Mouse (Mus musculus) cerebellum, adult 18-20 months (tissue): Measurements from ENCODE around the gene Acaa1b.

Experiments used
- DNase-seq, 2 experiments: peaks; one replicate each; pipeline ENCODE4 v3.0.0; 2021

Gene Acaa1b

DNA sequence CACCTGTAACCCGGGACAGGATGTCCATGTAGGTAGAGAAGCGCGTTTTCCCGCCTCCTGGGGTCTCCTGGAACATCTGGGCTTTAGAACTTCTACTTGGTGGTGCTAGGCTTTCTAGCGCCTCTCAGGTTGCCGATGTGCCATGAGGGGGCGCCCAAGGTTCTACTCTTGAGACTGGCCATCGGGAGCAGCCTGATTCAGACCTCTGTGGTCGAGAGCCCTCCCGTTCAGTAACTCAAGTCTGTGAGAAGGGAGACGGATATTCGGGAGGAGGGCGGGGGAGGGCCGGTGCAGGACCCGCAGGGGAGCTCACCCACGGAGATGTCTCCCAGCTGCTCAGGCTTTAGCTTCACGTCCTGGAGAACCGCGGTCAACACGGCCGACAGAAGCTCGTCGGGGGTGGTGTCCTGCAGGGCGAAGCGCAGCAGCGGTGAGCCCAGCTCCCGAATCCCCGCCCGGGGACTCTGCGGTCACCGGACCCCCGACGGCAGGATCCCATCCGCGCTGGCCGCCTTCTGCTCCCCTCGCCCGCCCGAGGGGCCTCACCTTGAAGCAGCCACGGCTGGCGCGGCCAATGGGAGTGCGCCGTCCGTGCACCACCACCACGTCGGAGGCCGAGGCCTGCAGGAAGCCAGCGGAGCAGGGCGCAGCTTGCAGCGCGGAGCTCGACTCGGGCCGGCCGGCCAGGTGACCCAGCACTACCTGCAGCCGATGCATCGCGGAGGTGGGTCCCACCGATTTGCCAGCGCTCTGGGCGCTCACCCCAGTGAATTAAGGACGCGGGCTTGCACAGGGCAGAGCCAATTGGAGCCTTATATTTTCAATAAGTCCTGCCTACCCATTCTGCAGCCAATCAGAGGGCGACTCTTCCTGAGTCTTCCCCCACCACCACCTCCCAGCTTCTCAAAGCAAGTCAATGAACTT, at the start of gene Acaa1b:
Gene Acaa1b, minus strand, starts transcription at position 816 of the 924 bp plus-strand sequence.
- DNase-seq, result peak; percentile 41 to 52

DNA sequence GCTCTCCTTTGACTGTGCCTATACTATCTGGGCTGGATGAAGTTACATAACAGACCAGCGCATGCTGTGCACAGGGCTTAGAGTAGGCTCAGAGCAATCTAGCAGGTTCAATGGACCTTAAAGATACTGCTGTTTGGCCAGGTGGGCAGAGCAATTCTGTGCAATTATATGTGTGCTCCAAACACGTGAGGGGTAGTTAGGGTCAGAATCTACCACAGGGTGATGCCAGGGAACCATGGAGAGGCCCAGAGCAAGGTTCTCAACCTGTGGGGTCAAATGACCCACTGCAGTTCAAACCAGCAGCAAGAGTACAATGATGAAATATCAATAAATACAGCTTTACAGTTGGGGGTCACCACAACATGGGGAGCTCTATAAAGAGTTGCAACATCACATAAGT, 49.8 kb upstream of the Acaa1b start:
- DNase-seq, result no peak

DNA sequence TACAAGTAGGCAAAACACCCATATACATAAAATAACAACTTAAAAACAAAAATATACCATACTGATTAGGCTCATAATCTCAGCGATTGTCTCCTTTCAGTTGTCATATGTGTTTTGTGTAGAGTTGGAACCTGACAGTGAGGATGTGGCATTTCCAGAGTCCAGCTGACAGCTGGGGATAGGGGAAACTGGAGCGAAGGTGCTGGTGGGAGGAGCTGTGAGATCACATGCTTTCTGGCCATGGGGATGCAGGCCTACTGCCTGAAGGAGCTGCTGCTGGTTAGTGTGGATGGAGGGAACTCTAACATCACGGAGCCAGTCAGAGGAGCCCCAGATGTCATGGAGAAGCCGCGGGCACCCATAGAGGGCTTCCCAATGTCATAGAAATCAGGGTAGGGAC, 48.9 kb upstream of the Acaa1b start:
- no peak for DNase-seq

DNA sequence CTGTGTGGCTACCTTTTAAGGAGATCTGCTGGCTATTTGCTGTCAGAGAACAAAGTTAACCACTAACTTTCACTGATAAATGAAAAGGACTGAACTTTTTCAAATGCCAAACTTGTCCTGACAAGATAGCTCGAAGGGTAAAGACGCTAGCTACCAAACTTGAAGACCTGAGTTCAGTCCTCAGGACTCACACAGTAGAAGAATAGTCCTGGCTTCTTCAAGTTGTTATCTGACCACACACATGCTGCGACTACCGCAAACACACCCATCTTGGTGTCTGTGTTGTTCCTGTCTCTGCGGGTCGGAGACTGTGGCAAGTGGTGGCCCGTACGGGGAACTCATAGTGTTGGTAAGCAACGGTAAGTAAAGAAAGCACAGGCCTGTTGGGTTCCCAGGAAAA, 46.7 kb upstream of the Acaa1b start:
- no peak for DNase-seq

DNA sequence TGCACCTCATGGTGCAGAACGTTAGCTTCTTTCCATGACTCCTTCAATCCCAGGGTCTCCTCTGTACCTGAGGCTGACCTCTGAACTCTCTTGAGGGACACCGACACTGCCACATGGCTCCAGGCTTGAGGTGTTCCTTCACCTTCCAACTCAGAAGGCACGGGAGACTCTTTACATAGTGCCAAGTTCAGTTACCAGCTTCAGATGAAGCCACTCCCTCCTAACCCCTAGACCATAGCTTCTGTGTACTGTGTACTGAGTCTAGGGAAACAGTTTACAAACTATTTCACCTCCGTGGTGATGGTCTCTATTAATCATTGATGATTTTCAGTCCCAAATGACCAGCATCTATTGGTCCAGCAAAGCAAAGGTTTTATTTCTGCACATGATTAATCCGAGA, 44.8 kb upstream of the Acaa1b start:
- DNase-seq, result no peak

DNA sequence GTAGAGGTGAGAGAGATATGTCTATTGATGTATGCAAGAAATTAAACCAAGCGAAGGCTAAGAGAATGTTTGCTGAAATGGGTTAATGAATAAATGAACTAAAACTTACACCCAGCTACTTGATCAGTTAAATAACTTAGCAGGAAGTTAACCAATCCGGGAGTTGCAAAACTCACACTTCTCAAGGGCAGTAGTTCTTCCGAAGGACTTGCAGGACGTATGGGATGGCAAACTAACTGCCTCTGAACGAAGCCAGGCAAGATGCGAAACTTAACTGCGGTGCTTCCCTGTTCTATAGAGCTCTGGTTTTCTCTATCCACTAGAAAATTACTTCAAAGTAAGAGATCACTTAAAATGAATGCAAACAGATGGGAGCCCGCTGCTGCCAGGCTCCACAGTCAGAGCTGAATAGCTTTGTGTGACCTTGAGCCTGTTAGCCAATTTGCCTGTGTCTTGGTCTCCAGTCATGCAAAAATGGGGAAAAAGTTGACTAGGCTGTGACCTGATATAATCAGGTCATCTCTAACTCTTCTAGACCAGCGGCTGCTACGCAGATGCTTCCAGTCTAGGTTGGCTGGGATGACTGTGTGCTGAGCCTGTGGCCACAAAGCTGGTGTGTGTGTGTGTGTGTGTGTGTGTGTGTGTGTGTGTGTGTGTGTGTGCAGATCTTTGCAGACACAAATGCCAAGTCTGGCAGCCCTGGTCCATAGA, 42.4 kb upstream of the Acaa1b start:
- no peak for DNase-seq

DNA sequence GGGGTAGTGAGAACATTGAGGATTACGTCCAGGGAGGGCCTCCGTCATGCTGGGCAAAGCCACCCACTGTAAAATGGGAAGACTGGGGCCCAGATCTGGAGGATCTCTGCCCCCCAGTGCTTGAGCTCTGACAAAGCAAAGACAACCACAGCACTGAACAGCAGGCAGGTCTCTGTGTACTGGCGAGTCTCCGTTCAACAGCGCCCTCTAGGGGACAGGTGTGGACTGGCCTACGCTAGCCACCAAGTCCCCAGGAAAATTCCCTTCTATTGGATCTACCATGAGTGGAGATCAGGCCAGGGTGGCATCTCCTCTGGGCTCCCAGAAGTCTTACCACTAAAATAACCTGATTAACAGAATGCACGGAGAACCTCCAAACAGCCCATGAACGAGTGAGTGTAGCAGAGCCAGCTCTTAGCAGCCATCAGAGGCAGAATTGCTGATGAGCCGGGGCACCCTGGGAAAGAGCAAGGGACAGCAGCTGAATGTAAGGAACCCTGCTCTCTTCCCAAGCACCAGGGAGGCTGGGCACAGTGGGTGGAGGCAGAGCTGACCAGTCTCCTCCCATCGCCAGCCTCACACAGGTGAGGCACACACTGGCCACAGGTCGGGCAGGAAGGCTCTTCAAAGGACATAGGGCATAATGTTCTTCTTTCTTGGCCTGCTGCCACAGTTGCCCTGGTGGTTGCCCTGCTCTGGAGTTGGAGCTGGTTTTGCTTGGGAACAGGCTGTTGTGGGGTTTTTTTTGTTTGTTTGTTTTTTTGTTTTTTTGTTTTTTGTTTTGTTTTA, 35.5 kb upstream of the Acaa1b start:
- DNase-seq, result peak; percentile 20 to 47

DNA sequence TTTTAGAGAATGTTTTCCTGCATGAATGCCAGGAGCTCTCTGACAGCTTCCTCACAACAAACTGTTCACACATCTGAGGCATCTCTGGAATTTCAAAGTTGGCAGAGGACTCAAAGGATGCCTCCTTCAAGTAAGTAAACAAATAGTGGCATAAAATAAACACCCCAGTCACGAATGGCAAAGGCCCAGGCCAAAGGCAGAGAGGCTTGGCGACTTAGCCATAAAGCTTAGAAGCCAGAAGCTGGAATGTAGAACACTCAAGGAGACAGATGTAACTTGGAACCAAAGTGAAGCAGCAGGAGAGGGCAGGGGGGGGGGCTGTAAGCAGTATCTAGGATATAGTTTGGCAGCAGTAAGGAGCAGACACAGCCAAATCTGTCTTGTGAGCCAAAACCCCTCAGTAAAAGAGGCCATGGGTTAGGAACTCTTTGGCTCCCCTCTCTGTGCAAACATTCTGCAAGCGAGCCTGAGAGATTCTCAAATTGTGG, 24.4 kb upstream of the Acaa1b start:
- peak in 1 of 2 experiments; percentile 7 for DNase-seq

DNA sequence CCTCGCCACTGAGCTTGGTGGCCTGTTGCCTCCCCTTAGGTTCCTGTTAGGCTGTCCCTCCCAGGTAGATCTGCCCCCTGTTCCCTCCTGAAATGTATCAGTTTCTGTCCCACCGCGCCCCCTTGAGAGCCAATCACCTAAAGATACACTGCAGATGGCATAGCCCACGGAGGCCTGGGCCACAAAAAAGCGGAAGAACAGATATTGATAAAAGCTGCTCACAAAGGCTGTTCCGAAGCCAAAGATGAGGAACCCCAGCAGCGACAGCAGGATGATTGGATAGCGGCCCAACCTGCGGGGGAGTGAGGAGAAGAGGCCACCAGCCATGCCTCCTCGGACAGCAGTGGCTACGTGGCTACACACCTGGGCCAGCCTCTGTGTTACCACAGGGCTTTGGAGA, 22.4 kb upstream of the Acaa1b start:
- DNase-seq, result no peak

DNA sequence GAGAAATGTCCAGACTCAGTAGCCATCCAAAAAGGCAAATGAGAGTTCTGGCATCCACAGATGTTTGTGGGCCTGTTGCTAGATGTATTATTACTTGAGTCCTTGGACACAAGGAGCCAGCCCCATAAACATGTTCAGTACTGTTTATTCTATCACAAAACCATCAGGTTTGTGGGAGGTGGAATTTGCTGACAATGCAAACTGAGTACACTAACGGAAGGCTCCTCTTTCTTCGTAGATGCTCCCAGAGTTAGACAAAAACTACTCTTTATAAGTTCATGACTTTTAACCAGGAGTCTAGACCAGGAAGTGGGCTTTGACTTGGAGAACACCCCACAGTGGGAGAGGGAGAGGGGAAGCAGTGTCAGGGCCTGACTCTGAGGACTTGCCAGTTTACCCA, 10.7 kb upstream of the Acaa1b start:
- no peak for DNase-seq

DNA sequence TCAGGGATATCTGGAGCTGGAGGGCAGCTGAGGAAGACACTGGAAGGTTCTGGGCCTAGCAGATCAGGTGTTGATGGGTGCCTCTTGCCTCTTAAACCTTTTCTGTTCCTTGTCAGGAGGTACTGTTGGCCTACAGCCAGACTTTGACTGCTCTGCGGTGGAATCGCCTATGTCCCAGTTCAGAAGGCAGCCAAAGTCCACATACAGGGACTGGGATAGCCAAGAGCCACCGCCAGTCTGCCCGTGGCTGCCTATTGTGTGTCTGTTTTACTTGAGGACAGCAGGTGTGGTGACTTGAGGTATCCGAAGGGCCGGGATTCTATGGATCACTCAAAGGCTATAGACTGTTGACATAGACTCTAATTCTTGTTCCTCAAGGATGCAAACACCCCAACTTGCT, 8.7 kb upstream of the Acaa1b start:
- no peak for DNase-seq

DNA sequence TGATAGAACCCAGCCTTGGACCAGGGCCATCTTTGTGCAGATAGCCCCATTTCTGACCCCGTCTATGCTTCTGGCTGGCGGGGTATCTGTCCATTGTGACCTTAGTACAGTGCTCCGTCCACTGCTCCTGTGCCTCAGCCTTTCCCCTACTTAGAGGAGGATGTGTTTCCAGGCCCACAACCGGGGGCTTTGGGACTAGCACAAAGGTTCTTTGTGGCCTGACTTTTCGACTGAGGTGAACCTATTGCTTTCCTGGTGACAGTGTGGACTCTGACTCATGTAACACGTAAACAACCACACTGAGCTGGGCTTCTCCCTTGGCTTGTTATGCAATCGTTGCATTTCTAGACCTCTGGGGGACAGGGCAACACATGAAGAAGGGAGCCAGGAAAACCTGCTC, 7.8 kb upstream of the Acaa1b start:
- no peak for DNase-seq

DNA sequence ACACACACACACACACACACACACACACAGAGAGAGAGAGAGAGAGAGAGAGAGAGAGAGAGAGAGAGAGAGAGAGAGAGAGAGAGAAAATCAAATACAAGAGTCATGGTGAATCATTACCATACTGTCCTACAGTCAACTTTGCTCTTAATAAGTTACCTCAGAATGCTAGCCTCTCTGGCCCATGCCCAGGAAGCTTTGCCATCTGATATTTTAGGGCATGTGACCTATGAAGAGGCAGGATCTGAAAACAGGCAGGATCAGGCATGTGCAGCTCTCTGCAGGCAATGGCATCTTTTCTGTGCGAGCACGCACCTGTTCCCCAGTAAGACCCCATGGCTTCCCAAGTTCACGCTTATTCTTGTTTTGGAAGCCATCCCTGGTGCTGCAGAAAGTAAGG, 3.8 kb upstream of the Acaa1b start:
- DNase-seq, result no peak

DNA sequence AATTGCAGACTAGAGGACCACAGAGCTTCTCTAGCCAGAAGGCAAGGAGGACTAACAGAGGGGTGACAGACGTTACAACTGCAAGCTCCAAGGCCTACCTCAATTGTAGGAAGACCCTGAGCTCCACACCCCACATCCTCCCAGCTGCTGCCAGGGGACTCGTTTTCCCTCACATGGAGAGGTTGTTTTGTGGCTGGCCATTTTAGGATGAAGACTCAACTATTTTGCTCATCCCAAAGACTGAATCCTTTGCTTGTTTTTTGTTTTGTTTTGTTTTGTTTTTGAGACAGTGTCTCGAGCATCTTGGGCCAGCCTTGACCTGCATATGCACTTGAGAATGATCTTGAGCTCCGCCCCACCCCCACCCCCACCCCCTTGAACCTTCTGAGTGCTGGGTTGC, 2.0 kb upstream of the Acaa1b start, which contains the start of gene Gm47289:
Gene Gm47289, plus strand, starts transcription at position 301 of the 400 bp plus-strand sequence.
- no peak for DNase-seq

DNA sequence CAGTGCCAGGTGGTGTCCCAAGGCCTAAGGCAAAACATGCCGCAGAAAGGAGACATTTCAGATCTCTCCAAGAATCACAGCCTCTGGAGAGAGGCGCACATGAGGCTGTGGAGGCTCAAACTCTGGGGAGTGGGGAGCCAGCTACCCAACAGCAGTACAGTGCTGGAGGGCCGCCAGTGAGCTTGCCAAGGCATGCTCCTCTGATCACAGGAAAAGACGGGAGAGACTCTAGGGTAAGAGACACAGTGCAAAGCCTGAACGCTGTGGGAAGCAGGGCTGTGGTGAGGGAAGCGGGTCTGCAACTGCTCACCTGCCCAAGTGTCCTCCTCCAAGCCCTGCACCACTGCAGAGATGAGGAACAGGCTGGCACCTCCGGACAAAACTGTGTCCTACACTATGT, 1.1 kb downstream of the Acaa1b start:
- no peak for DNase-seq

DNA sequence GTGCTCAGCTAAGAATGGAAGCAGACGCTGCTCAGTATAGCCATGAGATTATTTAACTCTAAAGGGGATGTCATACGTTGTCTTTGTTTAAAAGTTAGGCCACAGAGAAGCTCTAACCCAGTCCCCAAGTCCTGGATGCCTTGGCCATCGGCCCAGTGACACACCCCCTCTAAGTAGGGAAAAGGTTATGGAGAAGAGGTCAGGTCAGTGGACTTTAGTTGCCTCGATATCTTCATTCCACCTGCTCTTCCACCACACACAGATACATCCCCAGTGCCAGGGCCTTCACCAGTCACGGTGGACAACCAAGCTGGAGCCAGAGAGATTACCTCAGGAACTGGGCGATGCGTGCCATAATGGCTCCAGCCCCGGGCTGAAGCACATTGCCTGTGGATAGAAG, 1.5 kb downstream of the Acaa1b start:
- no peak for DNase-seq

DNA sequence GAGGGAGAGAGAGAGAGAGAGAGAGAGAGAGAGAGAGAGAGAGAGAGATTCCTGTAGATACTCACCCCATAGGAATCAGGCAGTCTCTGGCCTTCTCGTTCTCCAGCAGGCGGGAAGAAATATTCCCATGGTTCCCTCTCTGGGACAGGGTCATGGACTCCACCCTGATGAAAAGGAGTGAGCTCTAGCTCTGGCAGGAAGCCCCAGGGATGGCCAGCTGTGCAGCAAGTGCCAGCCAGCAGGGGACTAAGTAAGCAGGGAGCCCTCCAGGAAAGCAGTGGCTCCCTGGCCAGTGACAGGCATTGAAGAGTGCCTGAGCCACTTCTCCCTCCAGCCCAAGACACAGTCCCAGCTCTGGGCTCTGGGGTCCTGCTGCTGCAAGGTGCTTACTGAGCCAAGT, 5.1 kb downstream of the Acaa1b start:
- DNase-seq, result no peak

DNA sequence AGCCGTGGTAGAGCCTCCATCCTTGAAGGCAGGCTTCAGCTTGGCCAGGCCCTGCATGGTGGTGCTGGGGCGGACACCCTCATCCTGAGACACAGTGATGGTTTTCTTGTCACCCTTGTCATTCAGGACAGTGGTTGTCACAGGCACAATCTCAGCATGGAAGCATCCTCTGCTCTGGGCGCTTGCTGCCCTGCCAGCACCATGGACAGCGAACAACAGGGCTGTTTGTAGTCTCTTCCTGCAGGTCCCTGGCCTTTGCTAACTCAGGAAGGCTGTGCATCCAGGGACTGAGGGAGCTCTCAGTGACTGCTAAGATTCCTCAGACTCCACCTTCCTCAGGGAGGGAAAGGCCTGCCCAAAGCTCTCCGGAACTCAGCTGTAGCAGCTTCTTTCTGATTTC, 7.3 kb downstream of the Acaa1b start:
- no peak for DNase-seq

DNA sequence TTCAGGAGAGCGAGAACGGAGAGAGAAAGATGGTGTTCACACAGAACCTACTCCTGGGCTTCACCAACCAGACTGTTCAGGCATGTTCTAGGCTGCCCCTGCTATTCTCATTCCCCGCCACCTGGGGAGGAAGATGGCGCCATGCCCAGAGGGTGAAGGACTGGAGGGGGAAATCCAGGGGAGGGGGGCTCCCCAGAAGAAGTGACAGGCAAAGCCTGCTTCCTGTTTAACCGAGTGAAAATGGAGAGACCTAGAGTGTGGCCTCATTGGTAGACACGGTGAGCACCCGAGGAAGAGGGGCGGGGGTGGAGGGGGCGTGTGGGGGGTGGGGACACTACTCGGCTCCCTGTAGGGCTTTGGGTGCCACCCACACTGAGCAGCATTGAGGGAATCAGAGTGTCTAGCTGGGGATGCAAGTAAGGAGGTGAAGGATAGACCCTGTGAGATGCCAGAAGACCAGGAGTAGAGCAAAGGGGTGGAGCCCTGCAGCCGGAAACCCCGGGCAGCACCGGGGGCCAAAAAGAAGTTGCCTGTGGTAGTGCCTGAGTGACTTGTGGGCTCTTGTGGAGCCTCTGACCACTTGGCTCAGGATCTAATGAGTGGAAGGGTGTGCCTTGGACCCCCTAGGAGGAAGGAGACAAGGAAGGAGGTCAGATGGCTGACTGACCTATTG, 10.7 kb downstream of the Acaa1b start:
- DNase-seq, result no peak

DNA sequence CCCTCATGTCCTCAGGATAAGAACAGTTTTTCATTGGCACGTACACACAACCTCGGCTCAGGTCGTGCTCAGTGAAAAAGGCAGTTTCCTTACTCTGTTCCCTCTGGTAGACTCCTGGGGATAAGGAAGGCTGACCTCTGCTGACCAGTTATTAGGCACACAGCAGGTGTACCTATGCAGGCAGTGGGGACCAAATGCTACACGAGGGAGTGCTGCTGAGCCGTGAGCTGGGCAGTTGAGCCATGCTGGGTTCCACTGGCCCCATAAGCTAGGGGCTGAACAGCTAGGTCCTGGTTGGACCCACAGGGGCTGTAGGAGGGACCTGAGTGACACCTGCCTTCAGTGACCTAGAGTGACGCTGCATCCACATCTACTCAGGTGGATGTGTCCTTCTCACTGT, 11.3 kb downstream of the Acaa1b start:
- no peak for DNase-seq

DNA sequence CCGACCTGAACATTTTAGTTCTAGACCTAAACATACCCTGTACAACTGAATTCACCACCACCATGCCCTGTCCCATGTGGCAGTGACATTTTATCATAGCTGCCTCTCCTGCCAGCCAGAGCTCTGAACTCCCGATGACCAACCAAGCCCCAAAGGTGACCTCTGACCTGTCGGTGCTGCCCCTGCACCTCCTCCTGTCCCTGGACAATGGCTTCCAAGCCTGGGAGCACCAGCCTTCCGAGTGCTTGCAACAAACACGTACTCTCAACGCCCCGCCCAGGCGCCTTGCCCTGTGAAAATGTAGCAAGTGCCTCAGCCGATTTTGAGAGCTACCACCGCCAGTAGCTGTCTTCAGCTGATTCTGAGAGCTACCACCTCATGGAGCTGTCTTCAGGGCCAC, 11.8 kb downstream of the Acaa1b start:
- DNase-seq, result no peak

DNA sequence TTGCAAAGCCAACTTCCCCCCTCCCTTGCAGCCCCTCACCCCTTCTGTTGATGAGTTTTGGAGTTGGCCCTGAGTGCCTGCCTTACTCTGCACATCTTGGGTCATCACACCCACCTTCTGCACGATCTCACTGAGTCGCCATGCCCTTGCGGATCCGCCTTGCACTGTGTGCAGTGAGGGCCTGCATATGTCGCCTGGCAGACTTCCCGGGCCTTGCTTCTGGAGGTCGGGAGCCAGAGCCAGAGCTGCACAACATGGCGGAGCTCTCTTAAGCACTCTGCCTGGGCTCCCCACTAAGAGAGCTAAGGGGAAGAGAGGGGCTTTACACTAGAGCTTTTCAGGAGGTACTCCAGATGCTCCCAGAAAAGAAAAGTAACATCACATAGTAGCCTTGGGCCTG, 12.2 kb downstream of the Acaa1b start:
- DNase-seq, result peak; percentile 29 to 49

DNA sequence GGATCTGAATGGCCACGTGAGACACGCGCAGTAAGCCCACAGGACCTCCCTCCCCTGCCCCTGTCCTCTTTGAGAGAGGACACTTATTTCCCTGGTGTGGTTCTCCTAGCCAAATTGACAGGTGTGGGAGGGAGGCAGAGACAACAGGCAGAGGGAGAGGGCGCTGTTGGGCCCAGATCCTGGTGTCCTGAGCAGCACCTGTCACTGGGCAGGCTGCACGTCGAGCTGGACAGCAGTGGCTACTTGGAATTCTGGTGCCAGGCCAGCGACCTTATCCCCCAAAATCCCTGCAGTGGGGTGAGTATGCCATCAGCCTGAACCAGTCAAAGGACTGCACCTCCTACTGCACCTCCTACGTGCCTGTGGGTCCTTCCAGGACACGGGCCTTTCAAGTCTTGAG, 13.5 kb downstream of the Acaa1b start:
- DNase-seq, result no peak
